Mouse (Mus musculus) hindbrain, embryonic 14.5 days (tissue): ENCODE measurements at regions not wholly inside any gene's neighbourhood (a gene's known extent, or its start where the extent isn't known, plus 50 kb on each side); places are given as distances from the start of the nearest gene placed in this dataset.

Source experiments
- ATAC-seq: fragments of 200-750 bp; cut with Nextera tagmentation; 2 replicates; pipeline ENCODE4 v1.8.0; 2017; ENCODE audit warnings: moderate number of reproducible peaks, mild to moderate bottlenecking, moderate TSS enrichment, moderate library complexity; ENCODE audit not compliant: low FRiP score
- DNase-seq: peaks from one replicate; pipeline ENCODE4 v3.0.0-alpha.2; 2015; ENCODE audit warnings: low spot score
- H3K27ac ChIP-seq: fragments of 300-500 bp; sonication (generic); 2 replicates; pipeline ENCODE4 v1.5.1; 2014; ENCODE audit warnings: mild to moderate bottlenecking, moderate library complexity
- H3K27me3 ChIP-seq: fragments of 300-500 bp; sonication (generic); 2 replicates; pipeline ENCODE4 v1.6.1; 2014; ENCODE audit warnings: mild to moderate bottlenecking, low read length, mixed read lengths; ENCODE audit not compliant: control insufficient read depth, insufficient read depth
- H3K36me3 ChIP-seq: fragments of 300-500 bp; sonication (generic); replicated peaks from 2 replicates; pipeline ENCODE4 v1.6.1; 2014; ENCODE audit not compliant: control insufficient read depth, insufficient read depth
- H3K4me1 ChIP-seq: fragments of 300-500 bp; sonication (generic); replicated peaks from 2 replicates; pipeline ENCODE4 v1.6.1; 2014; ENCODE audit warnings: antibody characterized with exemption, low read length, mixed read lengths; ENCODE audit not compliant: control insufficient read depth, insufficient read depth
- H3K4me2 ChIP-seq: fragments of 300-500 bp; sonication (generic); replicated peaks from 2 replicates; pipeline ENCODE4 v1.6.1; 2014; ENCODE audit warnings: mild to moderate bottlenecking, moderate library complexity
- H3K4me3 ChIP-seq: fragments of 300-500 bp; sonication (generic); replicated peaks from 2 replicates; pipeline ENCODE4 v1.5.1; 2014; ENCODE audit warnings: mild to moderate bottlenecking, low read length
- H3K9ac ChIP-seq: fragments of 300-500 bp; sonication (generic); 2 replicates; pipeline ENCODE4 v1.6.1; 2014
- H3K9me3 ChIP-seq: fragments of 300-500 bp; sonication (generic); 2 replicates; pipeline ENCODE4 v1.6.1; 2016; ENCODE audit warnings: low read length; ENCODE audit not compliant: control insufficient read depth
- WGBS: fragments of 180-500 bp; shearing (Covaris S2); extraction: QIAGEN DNeasy Blood & Tissue Kit; methylation state at CpG from one replicate; pipeline ENCODE4 v1.1.7; 2014; 5-methylcytosine and 5-hydroxymethylcytosine counted together

GRCm38 (mm10) chr16:58352156-58352555, 56.1 kb upstream of the Dcbld2 start:
- H3K27me3 ChIP-seq = no peaks in the 10 kb centered on the region

GRCm38 (mm10) chr16:58354551-58354950, 53.7 kb upstream of the Dcbld2 start:
- no peak overlapping the region for H3K9ac ChIP-seq
- H3K4me1 ChIP-seq = 0 out of 2 replicates have a peak, but pooled peaks cover 4% of the 10 kb centered on the region
- no peak for DNase-seq
- no peak overlapping the region for H3K4me3 ChIP-seq
- no peak overlapping the region for H3K4me2 ChIP-seq
- H3K27ac ChIP-seq = no peak overlapping the region
- no peaks in the 10 kb centered on the region for H3K9me3 ChIP-seq
- H3K27me3 ChIP-seq = no peaks in the 10 kb centered on the region
- no peak for ATAC-seq
- H3K36me3 ChIP-seq = no peaks in the 10 kb centered on the region
- WGBS = 46% methylated on average over 6 of the region's 6 CpGs

More at GRCm38 (mm10) chr16:58352156-58352555, 56.1 kb upstream of the Dcbld2 start:
- Histone ChIP-seq H3K36me3 (no peaks in the 10 kb centered on the region), H3K27ac (no peak overlapping the region), H3K4me1 (0 out of 2 replicates have a peak, but pooled peaks cover 4% of the 10 kb centered on the region), H3K9me3 (no peaks in the 10 kb centered on the region), H3K4me3 (no peak overlapping the region), H3K4me2 (no peak overlapping the region), H3K9ac (no peak overlapping the region)
- ATAC-seq = no peak
- 93% methylated on average over 3 of the region's 3 CpGs for WGBS
- DNase-seq = no peak
